Mouse (Mus musculus) bone marrow, adult 2 months (tissue): ENCODE results near the gene Fam131a. TPM values are rescaled to one million over a fixed set of nuclear protein-coding genes. Genes with fewer than 3 reads are reported as not detected.

ENCODE experiments used
- H3K27ac ChIP-seq: fragments of 200-500 bp; 2 replicates; pipeline ENCODE4 v1.5.1; 2012; ENCODE audit warnings: low read depth, mild to moderate bottlenecking, control low read depth, inconsistent platforms, low read length; ENCODE audit not compliant: control insufficient read depth, poor library complexity, insufficient read depth
- H3K4me1 ChIP-seq: fragments of 200-500 bp; 2 replicates; pipeline ENCODE4 v1.6.1; 2011; ENCODE audit warnings: low read length; ENCODE audit not compliant: control insufficient read depth, insufficient read depth
- H3K4me3 ChIP-seq: fragments of 200-500 bp; replicated peaks from 2 replicates; pipeline ENCODE3; 2011; ENCODE audit warnings: mild to moderate bottlenecking, low read depth, low read length, control low read depth; ENCODE audit not compliant: control insufficient read depth
- CTCF ChIP-seq: fragments of 200-500 bp; IDR thresholded peaks from 2 replicates; pipeline ENCODE4 v1.5.1; 2011; ENCODE audit warnings: low read length, control low read depth; ENCODE audit not compliant: control insufficient read depth, insufficient read depth
- POLR2A ChIP-seq: fragments of 200-500 bp; IDR thresholded peaks from 2 replicates; pipeline ENCODE4 v1.6.1; 2011; ENCODE audit warnings: low read depth, mild to moderate bottlenecking, control low read depth, low read length, borderline replicate concordance; ENCODE audit not compliant: control insufficient read depth
- WGBS: fragments of 180-500 bp; shearing (Covaris S2); methylation state at CpG from one replicate; pipeline ENCODE4 v1.1.7; 2018; 5-methylcytosine and 5-hydroxymethylcytosine counted together
- polyA plus RNA-seq: library from polyadenylated mRNA; stranded (reverse); fragments of >200 nt; gene quantifications from 2 replicates; pipeline ENCODE4 v1.2.4, GENCODE M21; 2011; ENCODE audit warnings: low replicate concordance; ENCODE audit not compliant: missing spikeins, insufficient read depth, insufficient read length

Gene Fam131a
- polyA plus RNA-seq, 1 experiment = 7.0 TPM

DNA sequence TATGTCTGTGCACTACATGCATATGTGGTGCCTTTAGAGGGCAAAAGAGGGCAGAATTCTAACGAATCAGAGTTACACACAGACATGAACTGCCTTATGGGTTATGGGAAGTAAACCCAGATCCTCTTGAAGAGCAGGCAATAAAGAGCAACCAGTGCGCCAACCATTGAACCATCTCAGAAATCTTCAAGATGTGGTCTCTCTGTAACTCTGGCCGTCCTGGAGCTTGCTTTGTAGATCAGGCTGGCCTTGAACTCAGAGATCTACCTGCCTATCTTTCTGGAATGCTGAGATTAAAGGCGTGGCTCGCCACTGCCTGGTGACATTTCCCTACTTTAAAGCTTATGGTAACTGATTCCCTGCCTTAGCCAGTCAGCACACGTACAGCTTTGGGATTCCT, 21.2 kb upstream of the Fam131a start:
- WGBS = 16% methylated on average over 6 of the region's 6 CpGs
- no peak overlapping the region for H3K4me3 ChIP-seq
- H3K27ac ChIP-seq = no peak overlapping the region

GRCm38 (mm10) chr16:20672500-20672902, 20.5 kb upstream of the Fam131a start:
- TF ChIP-seq POLR2A (peak; percentile 88), CTCF (no peak)
- Histone ChIP-seq H3K4me3 (peak overlapping the region; percentile 64), H3K27ac (peak overlapping the region; percentile 80; the same call in 1 of the 2 replicates), H3K4me1 (peaks cover 5% of the 10 kb centered on the region)
- WGBS = under 1% methylated on average over 38 of the region's 38 CpGs

More for the DNA sequence above, 21.2 kb upstream of the Fam131a start:
- no peak for TF ChIP-seq POLR2A
- H3K4me1 ChIP-seq = peaks cover 4% of the 10 kb centered on the region

DNA sequence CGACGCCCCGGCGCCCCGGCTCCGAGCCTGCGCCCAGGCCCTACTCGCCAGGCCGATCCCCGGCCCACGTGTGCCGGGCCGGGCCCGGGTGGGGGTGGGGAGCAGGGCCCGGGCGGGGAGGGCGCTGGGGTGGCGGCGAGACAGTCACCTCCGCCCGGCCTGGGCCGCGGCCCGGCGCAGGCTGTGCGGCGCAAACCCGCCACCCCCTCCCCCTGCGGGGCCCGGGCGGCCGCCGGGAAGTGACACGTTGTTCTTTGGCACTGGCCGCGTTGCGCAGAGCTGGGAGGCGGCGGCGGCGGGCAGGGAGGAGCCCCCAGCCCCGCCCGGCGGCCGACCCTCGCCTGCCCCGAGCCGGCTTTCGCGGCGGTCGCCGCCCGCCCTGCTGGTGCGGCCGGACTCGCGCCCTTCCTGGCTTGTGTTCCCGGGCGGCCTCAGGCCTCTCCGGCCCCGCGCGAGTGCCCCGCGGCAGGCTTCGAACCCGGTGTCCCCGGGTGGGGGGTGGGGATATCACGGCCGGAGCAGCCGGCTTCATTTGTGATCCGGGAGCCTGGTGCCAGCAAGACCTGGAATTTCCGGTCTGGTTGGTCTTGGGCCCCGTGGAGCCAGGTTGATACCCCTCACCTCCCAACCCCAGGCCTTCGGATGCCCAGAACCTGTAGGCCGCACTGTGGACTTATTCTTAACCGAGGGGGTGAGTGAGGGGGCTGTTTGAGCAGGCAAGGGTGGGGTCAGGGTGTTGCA, 19.9 kb upstream of the Fam131a start:
- TF ChIP-seq POLR2A (no peak), CTCF (no peak)
- Histone ChIP-seq H3K4me3 (peak overlapping the region; percentile 64), H3K4me1 (peaks cover 6% of the 10 kb centered on the region), H3K27ac (peak overlapping the region; percentile 80)
- under 1% methylated on average over 65 of the region's 78 CpGs for WGBS

DNA sequence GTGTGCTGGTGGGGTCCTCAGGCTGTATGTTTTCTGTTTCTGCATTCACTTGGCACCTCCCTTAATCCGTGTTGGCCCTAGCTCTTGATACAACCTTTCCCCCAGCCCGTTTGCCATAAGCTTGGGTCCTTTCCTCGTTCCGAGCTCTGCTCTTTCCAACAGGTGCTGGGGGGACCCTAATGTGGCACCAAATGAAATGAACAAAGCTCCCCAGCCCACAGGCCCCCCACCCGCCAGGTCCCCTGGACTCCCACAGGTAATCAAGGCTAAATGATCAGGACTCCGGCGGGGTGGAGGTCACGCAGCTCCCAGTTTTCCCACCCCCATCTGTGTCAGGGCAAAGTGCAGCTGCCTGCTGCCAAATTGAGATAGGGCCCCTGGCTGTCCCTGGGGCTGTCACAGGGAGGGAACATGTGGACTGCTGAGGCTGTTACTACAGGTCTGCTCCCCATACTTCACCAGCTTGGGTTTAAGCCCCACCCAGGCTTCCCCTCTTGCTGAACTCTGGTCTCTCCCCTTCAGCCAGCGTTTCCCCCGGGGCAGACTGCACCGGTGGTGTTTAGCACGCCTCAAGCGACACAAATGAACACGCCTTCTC, 19.2 kb upstream of the Fam131a start:
- Histone ChIP-seq H3K27ac (peak overlapping the region; percentile 80), H3K4me1 (peaks cover 6% of the 10 kb centered on the region), H3K4me3 (peak overlapping the region; percentile 64)
- WGBS = 4% methylated on average over 14 of the region's 14 CpGs
- TF ChIP-seq CTCF (no peak), POLR2A (0 out of 2 replicates have a peak, but pooled peaks have one; percentile 7)

DNA sequence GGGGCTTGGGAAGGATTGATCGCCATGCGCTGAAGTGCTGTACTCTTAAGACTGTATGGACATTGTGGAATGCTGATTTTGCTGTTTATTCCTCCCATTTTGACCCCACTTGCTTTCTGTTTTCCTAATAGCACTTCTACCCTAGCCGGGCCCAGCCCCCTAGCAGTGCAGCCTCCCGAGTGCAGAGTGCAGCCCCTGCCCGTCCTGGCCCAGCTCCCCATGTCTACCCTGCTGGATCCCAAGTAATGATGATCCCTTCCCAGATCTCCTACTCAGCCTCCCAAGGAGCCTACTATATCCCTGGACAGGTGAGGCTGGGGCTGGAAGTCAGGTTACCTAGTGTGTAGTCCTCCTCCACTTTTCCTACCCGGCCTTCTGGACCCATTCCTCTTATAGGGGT, 17.8 kb upstream of the Fam131a start:
- no peak overlapping the region for H3K4me3 ChIP-seq
- peaks cover 6% of the 10 kb centered on the region for H3K4me1 ChIP-seq
- TF ChIP-seq POLR2A = no peak
- TF ChIP-seq CTCF = no peak
- WGBS = 91% methylated on average over 6 of the region's 6 CpGs
- no peak overlapping the region for H3K27ac ChIP-seq

DNA sequence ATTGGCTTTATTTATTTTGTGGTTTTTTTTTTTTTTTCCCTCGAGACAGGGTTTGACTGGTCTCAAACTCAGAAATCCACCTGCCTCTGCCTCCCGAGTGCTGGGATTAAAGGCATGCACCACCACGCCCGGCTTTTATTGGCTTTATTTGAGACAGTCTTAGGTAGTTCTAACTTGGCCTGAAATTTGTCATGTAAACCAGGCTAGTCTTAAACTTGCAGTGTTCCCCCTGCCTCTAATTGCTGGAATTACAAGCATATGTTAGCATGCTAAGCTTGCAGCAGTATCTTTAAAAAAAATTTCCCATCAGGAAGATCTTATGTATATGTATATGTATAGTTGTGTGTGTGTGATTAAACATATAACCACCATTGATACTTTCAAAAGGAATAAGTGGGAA, 16.3 kb upstream of the Fam131a start:
- H3K4me1 ChIP-seq = peaks cover 6% of the 10 kb centered on the region
- 69% methylated on average over 4 of the region's 4 CpGs for WGBS
- TF ChIP-seq POLR2A (no peak), CTCF (no peak)
- no peak overlapping the region for H3K4me3 ChIP-seq
- H3K27ac ChIP-seq = no peak overlapping the region

DNA sequence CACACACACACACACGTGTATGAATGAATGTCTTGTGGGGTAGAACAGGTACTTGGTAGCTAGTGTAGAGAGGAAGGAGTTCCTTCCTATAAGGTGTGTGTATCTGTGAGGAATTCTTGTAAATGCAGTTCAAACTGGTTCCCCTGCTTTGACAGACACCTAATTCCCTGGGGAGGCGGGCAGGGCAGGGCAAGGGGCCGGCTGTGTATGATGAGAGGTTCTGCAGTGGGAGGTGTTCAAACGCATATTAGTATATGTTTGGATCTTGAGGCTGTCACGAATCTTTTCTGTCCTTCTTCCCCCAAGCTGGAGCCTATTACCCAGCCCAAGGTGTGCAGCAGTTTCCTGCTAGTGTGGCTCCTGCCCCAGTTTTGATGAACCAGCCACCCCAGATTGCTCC, 15.7 kb upstream of the Fam131a start:
- peak overlapping the region; percentile 47 for H3K27ac ChIP-seq
- no peak for TF ChIP-seq POLR2A
- no peak for TF ChIP-seq CTCF
- 60% methylated on average over 5 of the region's 5 CpGs for WGBS
- H3K4me3 ChIP-seq = no peak overlapping the region
- H3K4me1 ChIP-seq = peaks cover 5% of the 10 kb centered on the region

- H3K4me1 ChIP-seq = peaks cover 5% of the 10 kb centered on the region
- no peak for TF ChIP-seq POLR2A
- peak overlapping the region; percentile 47 for H3K27ac ChIP-seq
- peak overlapping the region; percentile 7 for H3K4me3 ChIP-seq
- WGBS = 41% methylated on average over 10 of the region's 10 CpGs
These were observed 14.9 kb upstream of the Fam131a start for GRCm38 (mm10) chr16:20677974-20678675.
